23 mouse cellular contexts compared by ENCODE assay signal in the genomic region with DNA sequence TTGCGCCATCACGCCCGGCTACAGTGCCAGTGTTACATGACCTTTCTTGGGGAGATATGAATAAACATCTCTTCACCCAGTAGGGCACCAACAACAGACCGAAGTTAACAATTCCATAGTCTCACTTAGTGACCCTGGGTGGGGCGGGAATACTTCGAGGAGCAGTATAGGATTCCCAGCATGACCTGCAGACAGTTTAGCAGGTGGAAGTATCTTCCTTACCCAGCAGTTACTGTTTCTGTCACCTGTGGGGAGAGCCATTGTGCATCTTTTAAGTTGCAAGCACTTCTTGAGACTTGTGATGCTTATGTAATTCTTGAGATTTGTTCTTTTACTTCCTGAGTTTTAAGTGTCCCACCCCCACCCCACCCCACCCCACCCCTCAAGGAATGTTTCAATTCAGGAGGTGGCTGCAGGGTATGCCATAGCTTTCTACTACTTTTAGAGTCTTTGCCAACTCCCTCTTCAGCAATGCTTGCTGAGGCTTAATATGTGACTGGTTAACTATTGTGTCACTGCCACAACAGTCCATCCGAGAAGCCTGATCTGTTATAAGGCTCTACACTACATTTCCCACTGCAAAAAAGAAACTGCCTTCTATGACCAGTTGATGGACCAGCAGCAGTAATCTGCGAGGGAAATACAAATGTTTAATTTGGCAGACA. TPM values are rescaled to one million over a fixed set of nuclear protein-coding genes. Genes with fewer than 3 reads are reported as not detected.
DNase-seq lines count a peak whose midpoint lies in the region; ATAC-seq and TF ChIP-seq lines count a peak whose summit lies in the region.
"Had no signal": no experiment of that assay in that cellular context is flagged by ENCODE, and none has a peak within 500 bp of the region (broad histone marks: within the 10 kb centered on the region; RNA-seq: fewer than 3 reads in every experiment).

No protein-coding gene starts in this region.

- H3K36me3 ChIP-seq in heart, embryonic 11.5 days (ENCODE audit: control insufficient read depth, insufficient read depth, low read length), result peaks cover 18% of the 10 kb centered on the region
- H3K36me3 ChIP-seq in kidney, adult 2 months (ENCODE audit: control insufficient read depth, insufficient read depth, low read length), result no peaks in the 10 kb centered on the region
- peaks cover 12% of the 10 kb centered on the region for H3K36me3 ChIP-seq in lung, postnatal 0 days (ENCODE audit: insufficient read depth, low read length)

- DNase-seq in heart, adult 8-10 months (ENCODE audit: low spot score), result no peak
- DNase-seq in kidney, adult 2 months, result peak; percentile 33
- no peak for DNase-seq in kidney, adult 18-20 months
- peak; percentile 90 for DNase-seq in lung, postnatal 0 days (ENCODE audit: low spot score)
- DNase-seq in lung, postnatal 14 days, result no peak
- peak; percentile 95 for DNase-seq in R1 (ENCODE audit: low read depth, low spot score)
- DNase-seq in right cerebral cortex, adult 18-20 months, result no peak
- DNase-seq: adrenal gland, postnatal 14 days; cerebellum, adult 9-11 months; gastrocnemius, postnatal 25 days; lung, embryonic 14.5 days; retina, postnatal 1 day; right cerebral cortex, postnatal 4 days; thymus, postnatal 25 days had no signal

- peak overlapping the region; percentile 67 for H3K27ac ChIP-seq in heart, embryonic 11.5 days (ENCODE audit: low read depth, low read length)
- H3K27ac ChIP-seq in kidney, adult 2 months (ENCODE audit: insufficient read depth, low read depth, low read length), result peak overlapping the region; percentile 46; the same call in 1 of the 2 replicates
- H3K27ac ChIP-seq in lung, postnatal 0 days (ENCODE audit: low read length), result peak overlapping the region; percentile 84
- H3K27ac ChIP-seq: forebrain, embryonic 13.5 days; limb, embryonic 10.5 days; midbrain, embryonic 10.5 days had no signal

- no peak overlapping the region for H3K9ac ChIP-seq in heart, embryonic 11.5 days (ENCODE audit: low read depth, low read length)
- no peak overlapping the region for H3K9ac ChIP-seq in lung, postnatal 0 days (replicated peaks; ENCODE audit: low read depth)
- H3K9ac ChIP-seq: forebrain, embryonic 13.5 days; lung, embryonic 14.5 days had no signal

- H3K9me3 ChIP-seq in heart, embryonic 11.5 days (replicated peaks; ENCODE audit: control insufficient read depth, low read length), result no peaks in the 10 kb centered on the region
- no peaks in the 10 kb centered on the region for H3K9me3 ChIP-seq in lung, postnatal 0 days (ENCODE audit: low read length)
- H3K9me3 ChIP-seq: forebrain, embryonic 13.5 days; limb, embryonic 10.5 days; midbrain, embryonic 10.5 days had no signal

- TF ChIP-seq EP300 in lung, postnatal 0 days (IDR thresholded peaks at IDR 0.05), result peak; percentile 32; the same call in 1 of the 2 replicates

- no peak for TF ChIP-seq POLR2A in kidney, adult 2 months (IDR thresholded peaks at IDR 0.05; ENCODE audit: low read depth, low read length)

- H3K4me2 ChIP-seq in heart, embryonic 11.5 days, result no peak overlapping the region
- H3K4me2 ChIP-seq in lung, postnatal 0 days (replicated peaks; ENCODE audit: low read depth, low read length), result no peak overlapping the region
- H3K4me2 ChIP-seq: forebrain, embryonic 13.5 days; liver, embryonic 11.5 days; lung, embryonic 14.5 days had no signal

- TF ChIP-seq CTCF in kidney, adult 2 months (conservative IDR thresholded peaks at IDR 0.05; ENCODE audit: insufficient read depth, insufficient read length, low read depth, low read length), result no peak
- no peak for TF ChIP-seq CTCF in lung, postnatal 0 days (IDR thresholded peaks at IDR 0.05)

- ATAC-seq in heart, embryonic 11.5 days (replicated peaks; ENCODE audit: insufficient number of reproducible peaks, low FRiP score, low TSS enrichment), result no peak
- ATAC-seq in lung, postnatal 0 days, result peak; percentile 85
- ATAC-seq: forebrain, embryonic 13.5 days; hindbrain, embryonic 16.5 days; intestine, embryonic 16.5 days had no signal

- no peaks in the 10 kb centered on the region for H3K27me3 ChIP-seq in heart, embryonic 11.5 days (ENCODE audit: control insufficient read depth, insufficient read depth, low read length)
- no peaks in the 10 kb centered on the region for H3K27me3 ChIP-seq in kidney, adult 2 months (replicated peaks; ENCODE audit: control insufficient read depth, insufficient read depth, low read length)
- no peaks in the 10 kb centered on the region for H3K27me3 ChIP-seq in lung, postnatal 0 days (replicated peaks; ENCODE audit: insufficient read depth, low read length)
- H3K27me3 ChIP-seq: forebrain, embryonic 13.5 days; Patski had no signal

- peaks cover 61% of the 10 kb centered on the region for H3K4me1 ChIP-seq in heart, embryonic 11.5 days (ENCODE audit: control insufficient read depth, insufficient read depth, low read length)
- peaks cover 36% of the 10 kb centered on the region for H3K4me1 ChIP-seq in kidney, adult 2 months (ENCODE audit: control insufficient read depth, insufficient read depth, low read length)
- peaks cover 31% of the 10 kb centered on the region for H3K4me1 ChIP-seq in lung, postnatal 0 days (ENCODE audit: insufficient read depth, low read depth, low read length)

- H3K4me3 ChIP-seq in heart, embryonic 11.5 days (ENCODE audit: low read depth, low read length), result no peak overlapping the region
- no peak overlapping the region for H3K4me3 ChIP-seq in kidney, adult 2 months (ENCODE audit: insufficient read depth, low read depth, low read length)
- H3K4me3 ChIP-seq in lung, postnatal 0 days (ENCODE audit: low read depth, low read length), result no peak overlapping the region
- H3K4me3 ChIP-seq: erythroblast, embryonic 14.5 days; forebrain, embryonic 13.5 days; limb, embryonic 10.5 days; midbrain, embryonic 10.5 days had no signal

- 87% methylated on average over 8 of the region's 8 CpGs for WGBS in heart, embryonic 11.5 days (ENCODE audit: insufficient replicate concordance)
- WGBS in kidney, adult 2 months, result 63% methylated on average over 8 of the region's 8 CpGs
- 51% methylated on average over 8 of the region's 8 CpGs for WGBS in lung, postnatal 0 days

RNA-seq across cellular contexts. Expression of a gene that starts 6.4 kb away (rescaled TPM):
- 138 and 139 TPM in 2 replicates for polyA plus RNA-seq in heart, embryonic 11.5 days (2014; fragmentation: Nextera tagmentation; extraction: Ambion mirVana)
- 10 to 100 TPM; 39.1 to 45.9 (median 43.7) TPM for total RNA-seq in heart, adult 8-10 months (2022)
- polyA plus RNA-seq in kidney, adult 2 months (2012; rRNA removed), result 79.3 and 96.2 TPM in 2 replicates
- polyA plus RNA-seq in lung, postnatal 0 days (2015; fragmentation: Nextera tagmentation; extraction: Ambion mirVana), result 151 and 170 TPM in 2 replicates

RNA-seq across cellular contexts. Expression of a gene that starts 58.1 kb away (rescaled TPM):
- 33.4 and 40.9 TPM in 2 replicates for polyA plus RNA-seq in heart, embryonic 11.5 days (2014; fragmentation: Nextera tagmentation; extraction: Ambion mirVana)
- total RNA-seq in heart, adult 8-10 months (2022), result 10 to 100 TPM; 48.0 to 58.0 (median 50.7) TPM
- 40.0 and 41.0 TPM in 2 replicates for polyA plus RNA-seq in kidney, adult 2 months (2012; rRNA removed)
- 35.1 and 37.6 TPM in 2 replicates for polyA plus RNA-seq in lung, postnatal 0 days (2015; fragmentation: Nextera tagmentation; extraction: Ambion mirVana)

Comparison
In these comparisons a context has a peak if more than half of its experiments do, and no peak if none do; other contexts are left out.
1. DNase-seq: peak in kidney, adult 2 months (single experiment), lung, postnatal 0 days (single experiment) and R1 (single experiment); none in heart, adult 8-10 months (single experiment), kidney, adult 18-20 months (single experiment), lung, postnatal 14 days (single experiment) and right cerebral cortex, adult 18-20 months (single experiment).
2. Peak in every context shown above with its lines, with median percentiles within 50 percentile points of each other: H3K27ac ChIP-seq.